Mouse (Mus musculus) spleen, adult 12 weeks (tissue): ENCODE measurements around the gene Prl2c1.
"Not testable (repeated sequence)": the region's sequence is repeated elsewhere in the genome, so short reads cannot be mapped to it uniquely, and the experiment has no call there.

ENCODE experiments used
- DNase-seq: peaks from one replicate; pipeline ENCODE4 v3.0.0; 2022; ENCODE audit warnings: low spot score

Gene Prl2c1

GRCm38 (mm10) chr13:27849042-27849441 lies at the start of gene Prl2c1:
TSS of gene Prl2c1 (plus strand) at chr13:27849342.
- DNase-seq, result no peak

GRCm38 (mm10) chr13:27801354-27801753 lies 47.8 kb upstream of the Prl2c1 start, which contains the start of gene Prl2a1:
TSS of gene Prl2a1 (plus strand) at chr13:27801654.
- no peak for DNase-seq

DNA sequence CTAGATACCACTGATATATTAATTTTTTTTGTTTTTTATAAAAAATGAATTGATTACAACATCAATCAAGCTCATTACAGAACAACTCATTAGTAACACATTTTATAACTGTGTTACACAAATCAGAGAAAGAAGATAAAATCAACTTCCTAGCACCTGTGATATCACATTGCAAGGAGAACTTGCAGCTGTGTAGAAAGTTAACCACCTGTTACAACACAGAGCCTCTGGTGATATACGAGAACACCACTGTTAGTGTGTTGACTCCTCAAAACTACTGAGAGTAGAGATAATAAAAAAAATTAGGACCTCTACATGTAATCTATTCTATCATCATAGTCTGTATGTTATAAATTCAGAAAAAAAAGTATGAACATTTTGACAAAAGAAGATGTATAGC lies 46.4 kb upstream of the Prl2c1 start:
- no peak for DNase-seq

DNA sequence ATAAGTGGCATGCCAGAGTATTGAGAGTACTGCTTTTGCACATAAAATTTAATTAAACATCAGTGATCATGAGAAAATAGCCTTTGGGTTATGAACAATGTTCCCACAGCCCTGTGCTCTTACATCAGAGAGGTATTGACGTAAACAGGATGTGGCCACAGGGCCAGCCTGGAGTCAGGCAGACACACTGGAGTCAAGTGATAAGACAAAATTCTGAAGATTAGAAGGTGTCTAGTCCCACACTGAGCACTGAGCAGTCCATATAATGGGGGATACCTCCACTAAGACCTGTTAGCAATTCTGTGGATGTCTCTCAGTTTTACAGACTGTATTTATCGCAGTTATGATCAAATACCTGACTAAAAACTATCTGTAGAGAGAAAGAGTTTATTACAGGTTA lies 55.1 kb downstream of the Prl2c1 start:
- not testable (repeated sequence) for DNase-seq
